Mouse (Mus musculus) stomach, postnatal 0 days (tissue): ENCODE measurements around the gene Med19. TPM values are rescaled to one million over a fixed set of nuclear protein-coding genes. Genes with fewer than 3 reads are reported as not detected.
A peak's percentile ranks its signal among the peaks of the same experiment; 100 is the strongest.

Experiments used
- ATAC-seq: fragments of 200-750 bp; cut with Nextera tagmentation; 2 replicates; pipeline ENCODE4 v1.8.0; 2017; ENCODE audit not compliant: low FRiP score, low TSS enrichment
- DNase-seq: peaks from one replicate; pipeline ENCODE4 v3.0.0-alpha.2; 2016; ENCODE audit warnings: low spot score
- H3K27ac ChIP-seq: fragments of 300-500 bp; sonication (generic); replicated peaks from 2 replicates; pipeline ENCODE4 v1.5.1; 2014; ENCODE audit warnings: mild to moderate bottlenecking, control low read depth
- H3K27me3 ChIP-seq: fragments of 300-500 bp; sonication (generic); 2 replicates; pipeline ENCODE4 v1.6.1; 2014; ENCODE audit warnings: low read length; ENCODE audit not compliant: control insufficient read depth, insufficient read depth
- H3K36me3 ChIP-seq: fragments of 300-500 bp; sonication (generic); 2 replicates; pipeline ENCODE4 v1.6.1; 2014; ENCODE audit warnings: low read length, mixed read lengths; ENCODE audit not compliant: control insufficient read depth, insufficient read depth
- H3K4me1 ChIP-seq: fragments of 300-500 bp; sonication (generic); replicated peaks from 2 replicates; pipeline ENCODE4 v1.6.1; 2014; ENCODE audit warnings: antibody characterized with exemption; ENCODE audit not compliant: control insufficient read depth, insufficient read depth
- H3K4me2 ChIP-seq: fragments of 300-500 bp; sonication (generic); replicated peaks from 2 replicates; pipeline ENCODE4 v1.6.1; 2014; ENCODE audit warnings: low read depth, mild to moderate bottlenecking, control low read depth, moderate library complexity
- H3K4me3 ChIP-seq: fragments of 300-500 bp; sonication (generic); 2 replicates; pipeline ENCODE4 v1.5.1; 2014; ENCODE audit warnings: low read depth, low read length, control low read depth
- H3K9ac ChIP-seq: fragments of 300-500 bp; sonication (generic); 2 replicates; pipeline ENCODE4 v1.6.1; 2014; ENCODE audit warnings: mild to moderate bottlenecking, low read length, control low read depth, mixed read lengths
- H3K9me3 ChIP-seq: fragments of 300-500 bp; sonication (generic); 2 replicates; pipeline ENCODE4 v1.6.1; 2016; ENCODE audit warnings: low read length; ENCODE audit not compliant: control insufficient read depth
- CTCF ChIP-seq: IDR thresholded peaks from 2 replicates; pipeline ENCODE4 v1.5.1; 2016; ENCODE audit warnings: antibody characterized with exemption, low read depth, mild to moderate bottlenecking, moderate library complexity
- EP300 ChIP-seq: optimal IDR thresholded peaks from 2 replicates; pipeline ENCODE3; 2016; ENCODE audit warnings: antibody characterized with exemption
- WGBS: fragments of 180-500 bp; shearing (Covaris S2); extraction: QIAGEN DNeasy Blood & Tissue Kit; methylation state at CpG from one replicate; pipeline ENCODE4 v1.1.7; 2014; 5-methylcytosine and 5-hydroxymethylcytosine counted together
- polyA plus RNA-seq: library from polyadenylated mRNA; unstranded; fragments of >200 nt; fragmentation: Nextera tagmentation; extraction: Ambion mirVana; gene quantifications from 2 replicates; pipeline ENCODE4 v1.2.1, GENCODE M21; 2015

Gene Med19
- polyA plus RNA-seq, 1 experiment from 2014 or later: 18.2 TPM

DNA sequence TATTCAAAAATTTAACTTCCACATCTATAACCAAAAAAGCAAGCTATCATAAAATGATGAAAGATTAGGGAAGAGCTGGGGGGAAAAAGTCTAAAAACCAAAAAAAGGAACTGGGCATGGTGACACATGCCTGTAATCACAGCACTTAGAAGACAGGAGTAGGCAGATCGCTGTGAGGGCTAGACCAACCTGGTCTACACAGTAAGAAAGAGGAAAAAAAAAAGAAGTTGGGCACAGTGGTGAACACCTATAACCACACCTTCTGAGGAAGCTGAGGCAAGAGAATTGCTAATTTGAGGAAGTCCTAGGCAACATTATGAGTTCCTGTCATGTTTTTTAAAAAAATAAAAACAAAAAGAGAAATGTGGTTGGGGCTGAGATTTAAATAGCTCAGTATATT lies 22.3 kb upstream of the Med19 start:
- Histone ChIP-seq H3K27me3 (no peaks in the 10 kb centered on the region), H3K4me2 (no peak overlapping the region), H3K9ac (no peak overlapping the region), H3K4me1 (no peaks in the 10 kb centered on the region), H3K27ac (no peak overlapping the region), H3K9me3 (no peaks in the 10 kb centered on the region), H3K4me3 (no peak overlapping the region), H3K36me3 (no peaks in the 10 kb centered on the region)
- ATAC-seq (no peak), DNase-seq (no peak)
- 64% methylated on average over 1 of the region's 1 CpGs for WGBS
- TF ChIP-seq EP300: no peak
- TF ChIP-seq CTCF: no peak

- Histone ChIP-seq H3K4me2 (no peak within 1 kb of the TSS), H3K27me3 (no peaks in the 10 kb centered on the region), H3K36me3 (no peaks in the 10 kb centered on the region), H3K9ac (no peak within 1 kb of the TSS), H3K9me3 (no peaks in the 10 kb centered on the region), H3K27ac (no peak within 1 kb of the TSS), H3K4me3 (no peak within 1 kb of the TSS), H3K4me1 (no peaks in the 10 kb centered on the region)
- ATAC-seq (no peak; the same call in 1 of the 2 replicates), DNase-seq (no peak)
- WGBS: 93% methylated on average over 32 of the region's 32 CpGs
- TF ChIP-seq CTCF: no peak
- TF ChIP-seq EP300: no peak
These were observed 19.4 kb upstream of the Med19 start, which contains the start of gene Btbd18 for GRCm38 (mm10) chr2:84658806-84659205. Gene Btbd18, plus strand, starts transcription at chr2:84659079.

- no peaks in the 10 kb centered on the region for H3K27me3 ChIP-seq
- peak; percentile 51; the same call in 1 of the 2 replicates for ATAC-seq
- no peak overlapping the region for H3K4me2 ChIP-seq
- no peaks in the 10 kb centered on the region for H3K36me3 ChIP-seq
- no peak overlapping the region for H3K4me3 ChIP-seq
- no peak overlapping the region for H3K9ac ChIP-seq
- DNase-seq: peak; percentile 29
- WGBS: 65% methylated on average over 3 of the region's 3 CpGs
- no peaks in the 10 kb centered on the region for H3K9me3 ChIP-seq
- no peak overlapping the region for H3K27ac ChIP-seq
- TF ChIP-seq CTCF: peak; percentile 82
- no peak for TF ChIP-seq EP300
- no peaks in the 10 kb centered on the region for H3K4me1 ChIP-seq
These were observed 17.9 kb upstream of the Med19 start for GRCm38 (mm10) chr2:84660253-84660652.

DNA sequence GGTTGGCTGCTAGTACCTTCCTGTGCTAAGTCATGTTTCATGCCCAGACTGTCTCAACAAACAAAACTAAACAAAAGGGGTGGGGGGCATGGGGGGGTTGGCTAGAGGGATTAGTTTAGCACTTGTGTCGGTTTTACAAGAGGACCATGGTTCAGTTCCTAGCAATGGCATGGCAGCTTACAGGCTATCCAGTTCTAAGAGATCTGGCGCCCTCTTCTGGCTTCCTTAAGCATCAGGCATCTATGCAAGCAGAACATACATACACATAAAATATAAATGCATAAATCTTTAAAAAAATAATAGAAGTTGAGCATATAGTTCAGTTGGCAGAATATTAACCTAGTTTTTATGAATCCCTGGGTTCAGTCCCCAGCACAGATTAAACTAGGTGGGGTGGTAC lies 15.3 kb upstream of the Med19 start:
- H3K4me3 ChIP-seq: no peak overlapping the region
- H3K27me3 ChIP-seq: no peaks in the 10 kb centered on the region
- 38% methylated on average over 2 of the region's 2 CpGs for WGBS
- H3K9ac ChIP-seq: no peak overlapping the region
- H3K36me3 ChIP-seq: no peaks in the 10 kb centered on the region
- no peak; the same call in 1 of the 2 replicates for ATAC-seq
- no peaks in the 10 kb centered on the region for H3K9me3 ChIP-seq
- TF ChIP-seq EP300 (no peak), CTCF (peak; percentile 74)
- H3K4me2 ChIP-seq: no peak overlapping the region
- no peak overlapping the region for H3K27ac ChIP-seq
- H3K4me1 ChIP-seq: no peaks in the 10 kb centered on the region
- DNase-seq: peak; percentile 65

- Histone ChIP-seq H3K4me1 (no peaks in the 10 kb centered on the region), H3K27ac (no peak overlapping the region), H3K4me2 (no peak overlapping the region), H3K9me3 (no peaks in the 10 kb centered on the region), H3K9ac (no peak overlapping the region), H3K36me3 (no peaks in the 10 kb centered on the region), H3K4me3 (no peak overlapping the region), H3K27me3 (no peaks in the 10 kb centered on the region)
- DNase-seq (no peak), ATAC-seq (no peak)
- 50% methylated on average over 12 of the region's 12 CpGs for WGBS
- no peak for TF ChIP-seq CTCF
- TF ChIP-seq EP300: no peak
These were observed 12.1 kb upstream of the Med19 start for GRCm38 (mm10) chr2:84666081-84666480.

GRCm38 (mm10) chr2:84669828-84670568 lies 8.2 kb upstream of the Med19 start:
- H3K27me3 ChIP-seq: no peaks in the 10 kb centered on the region
- ATAC-seq (peak; percentile 81), DNase-seq (peak; percentile 63)
- peak overlapping the region; percentile 68 for H3K4me2 ChIP-seq
- peak overlapping the region; percentile 90 for H3K9ac ChIP-seq
- peak overlapping the region; percentile 88 for H3K27ac ChIP-seq
- WGBS: 1% methylated on average over 39 of the region's 39 CpGs
- H3K36me3 ChIP-seq: peaks cover 9% of the 10 kb centered on the region
- TF ChIP-seq CTCF (no peak), EP300 (no peak)
- H3K4me1 ChIP-seq: no peaks in the 10 kb centered on the region
- peak overlapping the region; percentile 97 for H3K4me3 ChIP-seq
- H3K9me3 ChIP-seq: no peaks in the 10 kb centered on the region
